Mouse (Mus musculus) ES-Bruce4 (cell line): ENCODE measurements around the gene Cabcoco1. TPM values are rescaled to one million over a fixed set of nuclear protein-coding genes. Genes with fewer than 3 reads are reported as not detected.

Experiments
- H3K27ac ChIP-seq: 2 replicates; pipeline ENCODE4 v1.5.1; 2012; ENCODE audit warnings: low read length, inconsistent platforms; ENCODE audit not compliant: insufficient read depth
- H3K27me3 ChIP-seq: 2 replicates; pipeline ENCODE4 v1.6.1; 2012; ENCODE audit warnings: mild to moderate bottlenecking, low read length, inconsistent platforms; ENCODE audit not compliant: control insufficient read depth, poor library complexity, insufficient read depth, severe bottlenecking
- H3K36me3 ChIP-seq: 2 replicates; pipeline ENCODE4 v1.6.1; 2012; ENCODE audit warnings: inconsistent platforms, mild to moderate bottlenecking, low read length, moderate library complexity; ENCODE audit not compliant: control insufficient read depth, poor library complexity, insufficient read depth, severe bottlenecking
- H3K4me1 ChIP-seq: one replicate; pipeline ENCODE4 v1.8.1; 2011; ENCODE audit warnings: low read length; ENCODE audit not compliant: control insufficient read depth, insufficient read depth
- H3K4me3 ChIP-seq: 2 replicates; pipeline ENCODE4 v1.5.1; 2011; ENCODE audit warnings: low read depth, mild to moderate bottlenecking, low read length
- H3K9ac ChIP-seq: 2 replicates; pipeline ENCODE4 v1.6.1; 2012; ENCODE audit warnings: low read depth, mild to moderate bottlenecking, inconsistent platforms; ENCODE audit not compliant: poor library complexity, severe bottlenecking
- H3K9me3 ChIP-seq: replicated peaks from 2 replicates; pipeline ENCODE4 v1.6.1; 2012; ENCODE audit warnings: mild to moderate bottlenecking, low read length, inconsistent platforms; ENCODE audit not compliant: control insufficient read depth, poor library complexity, insufficient read depth, severe bottlenecking
- CTCF ChIP-seq: IDR thresholded peaks from one replicate; pipeline ENCODE4 v1.8.1; 2011; ENCODE audit warnings: low read depth, low read length
- EP300 ChIP-seq: IDR thresholded peaks from 2 replicates; pipeline ENCODE4 v1.6.1; 2011; ENCODE audit warnings: low read depth, low read length; ENCODE audit not compliant: insufficient read depth
- POLR2A ChIP-seq: IDR thresholded peaks from one replicate; pipeline ENCODE4 v1.8.1; 2011; ENCODE audit warnings: low read length; ENCODE audit not compliant: insufficient read depth
- polyA plus RNA-seq: library from polyadenylated mRNA; stranded (reverse); fragments of >200 nt; gene quantifications from 2 replicates; pipeline ENCODE4 v1.2.4, GENCODE M21; 2011; ENCODE audit warnings: low read depth; ENCODE audit not compliant: missing spikeins, insufficient read depth, insufficient read length

Gene Cabcoco1
- polyA plus RNA-seq, 1 experiment, result not detected

GRCm38 (mm10) chr10:68543107-68543506, 1.4 kb upstream of the Cabcoco1 start:
- Histone ChIP-seq H3K4me3 (no peak overlapping the region), H3K4me1 (no peaks in the 10 kb centered on the region), H3K27me3 (no peaks in the 10 kb centered on the region; the same call in 1 of the 2 replicates), H3K9me3 (no peaks in the 10 kb centered on the region), H3K36me3 (no peaks in the 10 kb centered on the region), H3K27ac (no peak overlapping the region), H3K9ac (no peak overlapping the region)
- TF ChIP-seq POLR2A, result no peak

GRCm38 (mm10) chr10:68541943-68542420, 286 bp upstream of the Cabcoco1 start:
- no peaks in the 10 kb centered on the region for H3K9me3 ChIP-seq
- no peak overlapping the region for H3K27ac ChIP-seq
- no peak overlapping the region for H3K9ac ChIP-seq
- H3K4me1 ChIP-seq, result no peaks in the 10 kb centered on the region
- no peak for TF ChIP-seq EP300
- TF ChIP-seq CTCF, result no peak
- H3K36me3 ChIP-seq, result no peaks in the 10 kb centered on the region
- H3K4me3 ChIP-seq, result no peak overlapping the region
- no peaks in the 10 kb centered on the region for H3K27me3 ChIP-seq

- H3K4me1 ChIP-seq, result no peaks in the 10 kb centered on the region
These were observed 1.1 kb downstream of the Cabcoco1 start for GRCm38 (mm10) chr10:68540612-68541011.

DNA sequence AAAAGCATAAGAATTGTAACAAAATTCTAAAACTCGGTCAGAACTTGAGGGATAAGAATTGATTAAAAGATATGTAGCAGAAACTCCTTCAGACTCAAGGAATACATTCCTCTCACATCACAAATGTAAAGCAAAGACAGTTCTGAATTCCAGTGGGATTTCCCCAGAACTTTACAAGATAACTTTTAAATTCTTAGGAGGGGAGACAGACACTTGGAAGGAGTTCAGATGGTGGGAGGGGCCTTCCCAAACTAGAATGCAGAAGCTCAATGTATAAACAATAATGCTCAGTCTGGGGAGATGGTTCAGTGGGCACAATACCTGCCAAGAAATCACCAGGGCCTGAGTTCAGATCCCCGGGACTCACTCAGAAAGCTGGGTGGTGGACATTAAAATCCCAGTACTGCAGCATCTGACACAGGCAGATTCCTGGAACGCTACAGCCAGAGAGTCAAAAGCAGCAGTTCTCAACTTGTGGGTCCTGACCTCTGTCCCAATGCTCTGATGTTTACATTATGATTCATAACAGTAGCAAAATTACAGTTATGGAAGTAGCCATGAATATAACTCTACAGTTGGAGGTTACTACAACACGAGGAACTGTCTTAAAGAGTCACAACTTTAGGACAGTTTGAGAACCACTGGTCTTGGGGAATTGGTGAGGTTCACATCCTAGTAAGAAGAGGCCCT, 4.3 kb downstream of the Cabcoco1 start:
- Histone ChIP-seq H3K4me3 (no peak overlapping the region), H3K27ac (no peak overlapping the region), H3K9ac (no peak overlapping the region), H3K27me3 (no peaks in the 10 kb centered on the region), H3K36me3 (no peaks in the 10 kb centered on the region), H3K4me1 (no peaks in the 10 kb centered on the region), H3K9me3 (no peaks in the 10 kb centered on the region)
- no peak for TF ChIP-seq POLR2A
- TF ChIP-seq EP300, result no peak
- no peak for TF ChIP-seq CTCF

More at GRCm38 (mm10) chr10:68540612-68541011, 1.1 kb downstream of the Cabcoco1 start:
- no peak overlapping the region for H3K9ac ChIP-seq
- no peaks in the 10 kb centered on the region for H3K9me3 ChIP-seq
- H3K27ac ChIP-seq, result no peak overlapping the region
- H3K36me3 ChIP-seq, result no peaks in the 10 kb centered on the region
- H3K27me3 ChIP-seq, result no peaks in the 10 kb centered on the region
- no peak for TF ChIP-seq POLR2A
- no peak for TF ChIP-seq EP300
- no peak for TF ChIP-seq CTCF
- no peak overlapping the region for H3K4me3 ChIP-seq

DNA sequence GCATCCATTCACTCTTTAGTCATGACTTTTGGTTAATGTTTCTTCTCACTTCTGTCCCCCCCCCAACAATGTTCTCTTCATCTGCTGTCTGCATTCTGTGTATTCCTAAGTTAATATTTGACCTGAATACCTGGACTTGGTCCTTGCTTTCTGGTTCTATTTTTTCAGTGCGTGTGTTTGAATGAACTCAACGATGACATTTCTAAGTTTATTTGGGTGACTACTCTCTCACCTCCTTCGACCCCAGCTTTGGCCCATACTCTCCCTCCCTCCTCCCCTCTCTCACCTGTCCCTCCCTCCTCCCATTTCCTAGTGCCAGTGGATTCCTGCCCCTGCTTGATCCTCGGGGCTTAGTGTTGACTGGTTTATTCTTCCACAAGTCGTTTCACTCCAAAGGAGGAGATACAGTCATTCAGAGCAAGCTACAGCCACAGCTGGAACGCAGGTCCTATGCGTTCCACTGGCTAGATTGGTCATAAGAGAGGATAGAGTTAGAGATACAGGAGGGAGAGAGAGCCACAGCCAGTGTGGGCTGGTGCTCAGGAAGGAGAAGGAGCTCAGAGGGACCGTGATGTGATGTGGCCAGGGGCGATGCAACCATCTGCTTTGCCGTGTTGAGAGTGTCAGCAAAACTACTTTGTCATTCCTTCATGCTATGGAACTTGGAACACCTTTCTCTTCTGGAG, 12.2 kb downstream of the Cabcoco1 start:
- Histone ChIP-seq H3K9me3 (no peaks in the 10 kb centered on the region), H3K36me3 (no peaks in the 10 kb centered on the region), H3K4me1 (no peaks in the 10 kb centered on the region), H3K27me3 (no peaks in the 10 kb centered on the region), H3K4me3 (no peak overlapping the region), H3K9ac (no peak overlapping the region), H3K27ac (no peak overlapping the region)
- TF ChIP-seq CTCF (no peak), POLR2A (no peak), EP300 (no peak)

- Histone ChIP-seq H3K9ac (no peak overlapping the region), H3K4me3 (no peak overlapping the region), H3K27me3 (no peaks in the 10 kb centered on the region), H3K27ac (no peak overlapping the region), H3K9me3 (no peaks in the 10 kb centered on the region), H3K36me3 (no peaks in the 10 kb centered on the region), H3K4me1 (no peaks in the 10 kb centered on the region)
- no peak for TF ChIP-seq CTCF
- TF ChIP-seq EP300, result no peak
- no peak for TF ChIP-seq POLR2A
These were observed 12.7 kb downstream of the Cabcoco1 start for GRCm38 (mm10) chr10:68528958-68529357.
